ENCODE assay signal across 22 mouse cellular contexts in the genomic region with DNA sequence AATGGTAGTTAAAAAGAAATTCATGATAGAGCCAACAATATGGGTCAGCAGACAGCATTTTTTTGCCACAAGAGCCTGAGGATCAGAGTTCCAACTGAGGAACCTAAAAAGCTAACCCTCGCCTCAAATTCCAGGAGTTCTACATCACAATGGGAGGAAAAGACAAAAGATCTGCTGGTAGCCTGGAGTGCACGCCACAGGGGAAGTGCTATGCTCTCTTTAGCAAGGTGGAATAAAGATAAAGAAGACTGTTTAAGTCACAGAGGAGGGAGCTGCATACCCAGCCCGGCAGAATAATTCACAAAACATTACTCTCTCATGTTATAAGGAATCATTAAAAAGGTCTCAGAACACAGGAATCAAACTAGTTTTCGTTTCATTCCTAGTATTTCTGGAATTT.
A peak's percentile ranks its signal among the peaks of the same experiment; 100 is the strongest.
DNase-seq lines count a peak whose midpoint lies in the region; ATAC-seq and TF ChIP-seq lines count a peak whose summit lies in the region.
"Had no signal": no experiment of that assay in that cellular context is flagged by ENCODE, and none has a peak within 500 bp of the region (broad histone marks: within the 10 kb centered on the region; RNA-seq: fewer than 3 reads in every experiment).

No protein-coding gene starts in this region.

- H3K79me2 ChIP-seq in MEL (ENCODE audit: control insufficient read depth, insufficient read depth, low read length, poor library complexity) (no peaks in the 10 kb centered on the region), macrophage (ENCODE audit: inconsistent target) (no peaks in the 10 kb centered on the region)

- no peak overlapping the region for H3K4me2 ChIP-seq in midbrain, embryonic 14.5 days (ENCODE audit: low read length)
- H3K4me2 ChIP-seq: embryonic facial prominence, embryonic 13.5 days; hindbrain, embryonic 15.5 days had no signal

- no peak overlapping the region for H3K4me3 ChIP-seq in heart, embryonic 10.5 days
- H3K4me3 ChIP-seq in E14TG2a.4 (replicated peaks; ENCODE audit: low read length) (peak overlapping the region; percentile 27; the same call in 1 of the 2 replicates), MEL (ENCODE audit: control insufficient read depth in 1 of 2, insufficient read depth in 1 of 2, low read depth in 2 of 2, low read length in 2 of 2) (peak overlapping the region in 1 of 2 experiments; percentile 33; a peak in 1 of 4 replicates), macrophage (ENCODE audit: inconsistent target) (no peak overlapping the region)
- H3K4me3 ChIP-seq in midbrain, embryonic 14.5 days (replicated peaks; ENCODE audit: low read depth, low read length), result no peak overlapping the region
- H3K4me3 ChIP-seq: embryonic facial prominence, embryonic 13.5 days; forebrain, embryonic 12.5 days; hindbrain, embryonic 15.5 days had no signal

- TF ChIP-seq RAD21 in MEL (IDR thresholded peaks at IDR 0.05; ENCODE audit: low read depth, low read length), result no peak

- no peaks in the 10 kb centered on the region for H3K27me3 ChIP-seq in heart, embryonic 10.5 days (ENCODE audit: insufficient read depth, poor library complexity, severe bottlenecking)
- H3K27me3 ChIP-seq in E14TG2a.4 (ENCODE audit: insufficient read depth, low read length), result no peaks in the 10 kb centered on the region
- no peaks in the 10 kb centered on the region for H3K27me3 ChIP-seq in MEL (ENCODE audit: control insufficient read depth in 1 of 2, insufficient read depth in 2 of 2, low read length in 2 of 2)
- no peaks in the 10 kb centered on the region for H3K27me3 ChIP-seq in midbrain, embryonic 14.5 days (ENCODE audit: control insufficient read depth, insufficient read depth, low read length)
- H3K27me3 ChIP-seq: embryonic facial prominence, embryonic 13.5 days; forebrain, embryonic 12.5 days; heart, embryonic 13.5 days; hindbrain, embryonic 15.5 days had no signal

- TF ChIP-seq CTCF in E14TG2a.4 (conservative IDR thresholded peaks at IDR 0.05; ENCODE audit: low read length) (no peak), MEL (IDR thresholded peaks at IDR 0.05 in 2 of 3, conservative IDR thresholded peaks at IDR 0.05 in 1 of 3; ENCODE audit: control insufficient read depth in 1 of 3, insufficient read depth in 1 of 3, low read depth in 2 of 3, low read length in 3 of 3, poor library complexity in 1 of 3, severe bottlenecking in 1 of 3) (no peak)

- 23% methylated on average over 4 of the region's 4 CpGs for WGBS in heart, embryonic 10.5 days
- 72% methylated on average over 4 of the region's 4 CpGs for WGBS in macrophage (ENCODE audit: missing documents)
- 5% methylated on average over 4 of the region's 4 CpGs for WGBS in midbrain, embryonic 14.5 days

- no peak overlapping the region; the same call in 1 of the 2 replicates for H3K9ac ChIP-seq in MEL (ENCODE audit: control insufficient read depth, low read depth, low read length, poor library complexity, severe bottlenecking)
- H3K9ac ChIP-seq in midbrain, embryonic 14.5 days (replicated peaks; ENCODE audit: low read length), result no peak overlapping the region
- H3K9ac ChIP-seq: embryonic facial prominence, embryonic 13.5 days; forebrain, embryonic 12.5 days; hindbrain, embryonic 15.5 days had no signal

- H3K27ac ChIP-seq in heart, embryonic 10.5 days, result 0 out of 2 replicates have a peak overlapping the region, but pooled peaks have one; percentile 64
- no peak overlapping the region; the same call in 1 of the 2 replicates for H3K27ac ChIP-seq in MEL (ENCODE audit: control insufficient read depth, low read depth, low read length)
- peak overlapping the region; percentile 71 for H3K27ac ChIP-seq in macrophage
- no peak overlapping the region for H3K27ac ChIP-seq in midbrain, embryonic 14.5 days (replicated peaks; ENCODE audit: low read depth, low read length)
- H3K27ac ChIP-seq: embryonic facial prominence, embryonic 13.5 days; forebrain, embryonic 12.5 days; heart, embryonic 13.5 days; hindbrain, embryonic 15.5 days had no signal

- no peak for DNase-seq in heart, embryonic 10.5 days (ENCODE audit: low spot score)
- DNase-seq in heart, adult 11 months, result no peak
- DNase-seq in MEL (ENCODE audit: low read depth, low spot score), result peak; percentile 56
- no peak for DNase-seq in thymus, postnatal 14 days
- no peak for DNase-seq in frontal cortex, postnatal 36 days (ENCODE audit: low spot score in 2 of 2)
- DNase-seq in midbrain, embryonic 14.5 days, result no peak
- DNase-seq: adrenal gland, adult 8-10 months; B cell, adult 2 months; cerebellum, adult 11 months; cerebellum, adult 8-10 months; cerebellum, postnatal 25 days; gastrocnemius, postnatal 14 days; heart, postnatal 36 days had no signal

- peaks cover 36% of the 10 kb centered on the region for H3K4me1 ChIP-seq in heart, embryonic 10.5 days
- peaks cover 76% of the 10 kb centered on the region for H3K4me1 ChIP-seq in E14TG2a.4 (replicated peaks; ENCODE audit: low read depth, low read length)
- no peaks in the 10 kb centered on the region; a peak in 1 of 4 replicates for H3K4me1 ChIP-seq in MEL (ENCODE audit: control insufficient read depth in 1 of 2, insufficient read depth in 2 of 2, low read length in 2 of 2)
- peaks cover 10% of the 10 kb centered on the region; the same call in 1 of the 2 replicates for H3K4me1 ChIP-seq in midbrain, embryonic 14.5 days (ENCODE audit: control insufficient read depth, insufficient read depth, low read length)

- peak; percentile 21 to 27; a peak in 2 of 4 replicates for TF ChIP-seq EP300 in MEL (IDR thresholded peaks at IDR 0.05; ENCODE audit: low read depth in 1 of 2, low read length in 2 of 2)

- no peaks in the 10 kb centered on the region for H3K9me3 ChIP-seq in heart, embryonic 10.5 days
- H3K9me3 ChIP-seq in E14TG2a.4 (ENCODE audit: low read length) (0 out of 2 replicates have a peak, but pooled peaks cover 5% of the 10 kb centered on the region), MEL (replicated peaks; ENCODE audit: insufficient read depth, low read length) (no peaks in the 10 kb centered on the region)
- H3K9me3 ChIP-seq in midbrain, embryonic 14.5 days (ENCODE audit: control insufficient read depth, low read length), result no peaks in the 10 kb centered on the region
- H3K9me3 ChIP-seq: embryonic facial prominence, embryonic 13.5 days; forebrain, embryonic 12.5 days; G1E; heart, embryonic 13.5 days; hindbrain, embryonic 15.5 days had no signal

- H3K36me3 ChIP-seq in heart, embryonic 10.5 days, result no peaks in the 10 kb centered on the region
- peaks cover 4% of the 10 kb centered on the region; the same call in 1 of the 2 replicates for H3K36me3 ChIP-seq in E14TG2a.4 (ENCODE audit: insufficient read depth, low read length)
- H3K36me3 ChIP-seq in MEL (ENCODE audit: control insufficient read depth in 1 of 2, insufficient read depth in 2 of 2, low read length in 2 of 2), result peaks cover 0 to 4% of the 10 kb centered on the region in 2 experiments; a peak in 1 of 4 replicates
- no peaks in the 10 kb centered on the region for H3K36me3 ChIP-seq in macrophage (ENCODE audit: inconsistent target)
- H3K36me3 ChIP-seq in midbrain, embryonic 14.5 days (ENCODE audit: control insufficient read depth, insufficient read depth, low read length), result no peaks in the 10 kb centered on the region
- H3K36me3 ChIP-seq: embryonic facial prominence, embryonic 13.5 days; forebrain, embryonic 12.5 days; heart, embryonic 13.5 days; hindbrain, embryonic 15.5 days had no signal

- no peak for ATAC-seq in midbrain, embryonic 14.5 days (ENCODE audit: low FRiP score, low TSS enrichment)
- ATAC-seq: CD4-positive, CD25-positive, alpha-beta regulatory T cell, adult 4 months; forebrain, embryonic 16.5 days had no signal

- TF ChIP-seq POLR2A in MEL (IDR thresholded peaks at IDR 0.05; ENCODE audit: control insufficient read depth in 1 of 2, insufficient read depth in 1 of 2, low read depth in 1 of 2, low read length in 2 of 2, poor library complexity in 1 of 2), result no peak

TF ChIP-seq in MEL, 35 proteins besides CTCF, POLR2A, EP300 and RAD21:
- no peak for TF ChIP-seq MYC (IDR thresholded peaks at IDR 0.05; ENCODE audit: low read depth, low read length)
- no peak for TF ChIP-seq CHD2 (IDR thresholded peaks at IDR 0.05; ENCODE audit: low read length)
- no peak for TF ChIP-seq NELFE (IDR thresholded peaks at IDR 0.05; ENCODE audit: low read depth, low read length)
- TF ChIP-seq UBTF (IDR thresholded peaks at IDR 0.05; ENCODE audit: borderline replicate concordance, insufficient read depth, low read depth, low read length), result no peak
- no peak for TF ChIP-seq JUND (IDR thresholded peaks at IDR 0.05; ENCODE audit: low read depth, low read length)
- no peak for TF ChIP-seq GABPA (IDR thresholded peaks at IDR 0.05; ENCODE audit: low read depth, low read length)
- no peak for TF ChIP-seq SIN3A (IDR thresholded peaks at IDR 0.05; ENCODE audit: low read length)
- TF ChIP-seq USF2 (IDR thresholded peaks at IDR 0.05; ENCODE audit: borderline replicate concordance in 1 of 2, insufficient read depth in 1 of 2, low read depth in 1 of 2, low read length in 2 of 2), result no peak
- no peak for TF ChIP-seq TBP (IDR thresholded peaks at IDR 0.05; ENCODE audit: low read depth, low read length)

Comparison
In these comparisons a context has a peak if more than half of its experiments do, and no peak if none do; other contexts are left out.
1. H3K27ac ChIP-seq: peak in heart, embryonic 10.5 days (single experiment) and macrophage (single experiment); none in MEL (single experiment) and midbrain, embryonic 14.5 days (single experiment).